Mouse (Mus musculus): ENCODE measurements at regions not wholly inside any gene's neighbourhood (a gene's known extent, or its start where the extent isn't known, plus 50 kb on each side); places are given as distances from the start of the nearest gene placed in this dataset.
"Not testable (repeated sequence)": the region's sequence is repeated elsewhere in the genome, so short reads cannot be mapped to it uniquely, and the experiment has no call there.

DNA sequence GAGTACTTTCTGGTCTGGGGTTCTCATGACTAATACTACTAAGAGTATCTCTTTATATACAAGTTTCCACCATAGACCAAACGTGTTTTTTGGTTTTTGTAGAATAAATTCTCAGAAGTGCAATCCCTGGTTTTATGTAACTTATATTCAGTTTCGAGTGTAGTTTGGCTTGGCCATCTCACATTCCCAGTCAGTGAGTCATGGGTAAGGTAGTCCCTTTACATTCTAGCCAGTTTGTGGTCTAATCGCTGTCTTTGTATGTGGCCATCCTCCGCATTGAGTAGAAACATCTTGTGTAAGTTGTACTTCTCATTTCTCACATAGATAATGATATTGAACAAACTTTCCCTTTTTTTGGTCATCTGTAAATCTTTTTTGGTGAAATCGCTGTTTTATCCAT lies 88.3 kb downstream of the Anxa5 start:
- ATAC-seq (ENCODE audit: insufficient number of reproducible peaks, insufficient read depth, low FRiP score, low read depth): no peak
- Histone ChIP-seq H3K4me3 (ENCODE audit: low read depth, low read length) (no peak overlapping the region), H3K9ac (replicated peaks; ENCODE audit: low read depth, low read length) (no peak overlapping the region), H3K27ac (ENCODE audit: low read length) (no peak overlapping the region), H3K4me2 (replicated peaks; ENCODE audit: low read depth, low read length) (no peak overlapping the region), H3K36me3 (ENCODE audit: control insufficient read depth, insufficient read depth, low read length) (no peaks in the 10 kb centered on the region), H3K4me1 (ENCODE audit: control insufficient read depth, insufficient read depth, low read length) (no peaks in the 10 kb centered on the region), H3K9me3 (ENCODE audit: control insufficient read depth, low read depth, low read length) (no peaks in the 10 kb centered on the region), H3K27me3 (ENCODE audit: control insufficient read depth, insufficient read depth, low read length) (no peaks in the 10 kb centered on the region)
- 88% methylated on average over 5 of the region's 5 CpGs for WGBS

GRCm38 (mm10) chr3:36383438-36383945 lies 92.2 kb downstream of the Anxa5 start:
- H3K36me3 ChIP-seq (ENCODE audit: control insufficient read depth, insufficient read depth, low read length): no peaks in the 10 kb centered on the region
- WGBS: 88% methylated on average over 4 of the region's 4 CpGs
- H3K4me3 ChIP-seq (ENCODE audit: low read depth, low read length): no peak overlapping the region
- H3K4me2 ChIP-seq (replicated peaks; ENCODE audit: low read depth, low read length): no peak overlapping the region
- no peaks in the 10 kb centered on the region for H3K4me1 ChIP-seq (ENCODE audit: control insufficient read depth, insufficient read depth, low read length)
- no peaks in the 10 kb centered on the region for H3K27me3 ChIP-seq (ENCODE audit: control insufficient read depth, insufficient read depth, low read length)
- no peak overlapping the region for H3K27ac ChIP-seq (ENCODE audit: low read length)
- no peak overlapping the region for H3K9ac ChIP-seq (replicated peaks; ENCODE audit: low read depth, low read length)
- H3K9me3 ChIP-seq (ENCODE audit: control insufficient read depth, low read depth, low read length): no peaks in the 10 kb centered on the region
- ATAC-seq (ENCODE audit: insufficient number of reproducible peaks, insufficient read depth, low FRiP score, low read depth): no peak

GRCm38 (mm10) chr3:36381621-36382193 lies 94.0 kb downstream of the Anxa5 start:
- no peak overlapping the region for H3K9ac ChIP-seq (replicated peaks; ENCODE audit: low read depth, low read length)
- no peak overlapping the region for H3K4me2 ChIP-seq (replicated peaks; ENCODE audit: low read depth, low read length)
- no peak overlapping the region for H3K27ac ChIP-seq (ENCODE audit: low read length)
- H3K27me3 ChIP-seq (ENCODE audit: control insufficient read depth, insufficient read depth, low read length): no peaks in the 10 kb centered on the region
- WGBS: 79% methylated on average over 5 of the region's 5 CpGs
- H3K4me3 ChIP-seq (ENCODE audit: low read depth, low read length): no peak overlapping the region
- H3K36me3 ChIP-seq (ENCODE audit: control insufficient read depth, insufficient read depth, low read length): no peaks in the 10 kb centered on the region
- H3K9me3 ChIP-seq (ENCODE audit: control insufficient read depth, low read depth, low read length): no peaks in the 10 kb centered on the region
- ATAC-seq (ENCODE audit: insufficient number of reproducible peaks, insufficient read depth, low FRiP score, low read depth): no peak
- H3K4me1 ChIP-seq (ENCODE audit: control insufficient read depth, insufficient read depth, low read length): no peaks in the 10 kb centered on the region

GRCm38 (mm10) chr3:36375722-36376121 lies 100.0 kb downstream of the Anxa5 start:
- Histone ChIP-seq H3K27ac (ENCODE audit: low read length) (no peak overlapping the region), H3K36me3 (ENCODE audit: control insufficient read depth, insufficient read depth, low read length) (no peaks in the 10 kb centered on the region), H3K4me3 (ENCODE audit: low read depth, low read length) (no peak overlapping the region), H3K9ac (replicated peaks; ENCODE audit: low read depth, low read length) (no peak overlapping the region), H3K9me3 (ENCODE audit: control insufficient read depth, low read depth, low read length) (no peaks in the 10 kb centered on the region), H3K27me3 (ENCODE audit: control insufficient read depth, insufficient read depth, low read length) (no peaks in the 10 kb centered on the region), H3K4me2 (replicated peaks; ENCODE audit: low read depth, low read length) (no peak overlapping the region), H3K4me1 (ENCODE audit: control insufficient read depth, insufficient read depth, low read length) (no peaks in the 10 kb centered on the region)
- no peak for ATAC-seq (ENCODE audit: insufficient number of reproducible peaks, insufficient read depth, low FRiP score, low read depth)
- 86% methylated on average over 2 of the region's 2 CpGs for WGBS

GRCm38 (mm10) chr3:36374939-36375338 lies 100.8 kb downstream of the Anxa5 start:
- ATAC-seq (ENCODE audit: insufficient number of reproducible peaks, insufficient read depth, low FRiP score, low read depth): no peak
- Histone ChIP-seq H3K27ac (ENCODE audit: low read length) (no peak overlapping the region), H3K36me3 (ENCODE audit: control insufficient read depth, insufficient read depth, low read length) (no peaks in the 10 kb centered on the region), H3K9ac (replicated peaks; ENCODE audit: low read depth, low read length) (no peak overlapping the region), H3K4me3 (ENCODE audit: low read depth, low read length) (no peak overlapping the region), H3K9me3 (ENCODE audit: control insufficient read depth, low read depth, low read length) (no peaks in the 10 kb centered on the region), H3K4me2 (replicated peaks; ENCODE audit: low read depth, low read length) (no peak overlapping the region), H3K27me3 (ENCODE audit: control insufficient read depth, insufficient read depth, low read length) (no peaks in the 10 kb centered on the region), H3K4me1 (ENCODE audit: control insufficient read depth, insufficient read depth, low read length) (no peaks in the 10 kb centered on the region)
- 66% methylated on average over 5 of the region's 5 CpGs for WGBS

GRCm38 (mm10) chr3:36360933-36361332 lies 114.8 kb downstream of the Anxa5 start:
- H3K9me3 ChIP-seq (ENCODE audit: control insufficient read depth, low read depth, low read length): no peaks in the 10 kb centered on the region
- no peak overlapping the region for H3K9ac ChIP-seq (replicated peaks; ENCODE audit: low read depth, low read length)
- H3K27ac ChIP-seq (ENCODE audit: low read length): no peak overlapping the region
- no peak overlapping the region for H3K4me3 ChIP-seq (ENCODE audit: low read depth, low read length)
- no peak overlapping the region for H3K4me2 ChIP-seq (replicated peaks; ENCODE audit: low read depth, low read length)
- no peak for ATAC-seq (ENCODE audit: insufficient number of reproducible peaks, insufficient read depth, low FRiP score, low read depth)
- no peaks in the 10 kb centered on the region for H3K36me3 ChIP-seq (ENCODE audit: control insufficient read depth, insufficient read depth, low read length)
- no peaks in the 10 kb centered on the region for H3K4me1 ChIP-seq (ENCODE audit: control insufficient read depth, insufficient read depth, low read length)
- 50% methylated on average over 6 of the region's 6 CpGs for WGBS
- H3K27me3 ChIP-seq (ENCODE audit: control insufficient read depth, insufficient read depth, low read length): no peaks in the 10 kb centered on the region

DNA sequence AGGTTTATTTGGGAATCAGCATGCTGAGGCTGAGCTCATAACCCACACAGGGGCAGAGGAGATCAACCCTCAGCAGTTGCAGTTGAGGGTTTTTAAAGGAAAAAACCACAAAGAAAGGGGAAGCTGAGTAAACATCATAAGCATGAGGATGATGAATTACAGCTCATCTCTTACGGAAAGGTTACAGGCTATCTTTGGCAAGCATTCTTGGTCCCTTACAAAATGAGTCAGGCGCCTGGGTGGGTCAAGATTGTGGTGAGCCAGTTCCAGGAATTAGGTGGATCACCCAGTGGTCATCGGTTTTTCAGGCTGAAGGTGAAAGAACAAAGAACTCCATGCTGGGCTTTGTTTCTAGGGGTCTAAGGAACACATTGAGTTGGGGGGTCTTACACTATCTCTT lies 121.5 kb downstream of the Anxa5 start:
- H3K9ac ChIP-seq (replicated peaks; ENCODE audit: low read depth, low read length); H3K27me3 ChIP-seq (ENCODE audit: control insufficient read depth, insufficient read depth, low read length); H3K4me1 ChIP-seq (ENCODE audit: control insufficient read depth, insufficient read depth, low read length); H3K4me2 ChIP-seq (replicated peaks; ENCODE audit: low read depth, low read length); H3K27ac ChIP-seq (ENCODE audit: low read length); ATAC-seq (ENCODE audit: insufficient number of reproducible peaks, insufficient read depth, low FRiP score, low read depth); H3K4me3 ChIP-seq (ENCODE audit: low read depth, low read length); H3K9me3 ChIP-seq (ENCODE audit: control insufficient read depth, low read depth, low read length); H3K36me3 ChIP-seq (ENCODE audit: control insufficient read depth, insufficient read depth, low read length): not testable (repeated sequence)
- 87% methylated on average over 3 of the region's 3 CpGs for WGBS

DNA sequence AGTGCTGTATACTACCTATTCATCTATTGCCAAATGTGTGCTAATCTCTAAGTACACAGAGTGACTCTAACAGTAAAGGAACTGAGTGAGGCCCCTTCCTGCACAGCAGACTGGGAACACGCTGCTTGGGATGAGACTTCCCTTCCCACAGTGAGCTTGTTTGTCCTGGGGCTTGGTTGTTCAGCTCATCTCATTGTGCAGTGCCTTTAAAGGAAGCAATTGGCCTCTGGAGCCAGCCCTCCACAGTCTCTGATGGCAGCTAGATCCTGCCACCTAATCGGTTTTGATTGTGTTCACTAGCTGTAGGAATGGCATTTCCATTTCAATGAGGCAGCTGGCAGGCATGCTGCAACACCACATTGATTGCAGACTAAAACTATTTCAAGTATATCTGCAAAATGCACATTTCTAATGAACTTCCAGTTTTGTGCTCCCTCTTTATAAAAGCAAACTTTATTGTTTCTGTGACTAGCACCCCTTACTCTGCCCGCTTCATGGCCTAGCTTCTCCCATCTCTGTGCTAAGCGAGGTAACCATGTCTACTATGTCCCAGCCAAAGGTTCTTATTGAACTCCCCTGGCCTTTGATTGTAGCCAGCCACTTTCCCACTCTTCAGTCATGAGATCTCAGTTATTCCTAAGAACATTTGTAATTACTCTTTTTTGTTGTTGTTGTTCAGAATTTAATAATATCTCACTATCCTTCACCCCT lies 123.5 kb downstream of the Anxa5 start:
- Histone ChIP-seq H3K4me3 (ENCODE audit: low read depth, low read length) (no peak overlapping the region), H3K9me3 (ENCODE audit: control insufficient read depth, low read depth, low read length) (no peaks in the 10 kb centered on the region), H3K4me1 (ENCODE audit: control insufficient read depth, insufficient read depth, low read length) (no peaks in the 10 kb centered on the region), H3K27me3 (ENCODE audit: control insufficient read depth, insufficient read depth, low read length) (no peaks in the 10 kb centered on the region), H3K36me3 (ENCODE audit: control insufficient read depth, insufficient read depth, low read length) (no peaks in the 10 kb centered on the region), H3K9ac (replicated peaks; ENCODE audit: low read depth, low read length) (no peak overlapping the region), H3K4me2 (replicated peaks; ENCODE audit: low read depth, low read length) (no peak overlapping the region), H3K27ac (ENCODE audit: low read length) (no peak overlapping the region)
- WGBS: 56% methylated on average over 4 of the region's 4 CpGs
- ATAC-seq (ENCODE audit: insufficient number of reproducible peaks, insufficient read depth, low FRiP score, low read depth): no peak

DNA sequence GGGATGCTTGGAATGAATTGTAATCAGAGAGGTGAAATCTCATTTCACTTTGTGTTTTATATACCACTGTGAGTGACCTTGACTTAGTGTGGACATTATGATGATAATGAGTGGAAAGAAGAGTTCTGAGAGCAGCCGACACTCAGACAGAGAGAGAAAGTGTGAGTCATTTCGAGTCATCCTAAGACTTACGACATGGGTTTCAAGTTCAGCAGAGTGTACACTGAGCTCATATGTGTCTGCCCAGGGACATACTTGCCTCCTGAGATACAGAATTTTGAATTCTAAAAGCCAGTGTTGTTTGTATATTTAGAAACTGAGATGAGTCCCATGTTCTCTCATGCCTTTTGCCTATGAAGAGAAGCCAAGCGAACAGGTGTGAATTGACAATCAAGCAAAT lies 126.6 kb downstream of the Anxa5 start:
- Histone ChIP-seq H3K27me3 (ENCODE audit: control insufficient read depth, insufficient read depth, low read length) (no peaks in the 10 kb centered on the region), H3K27ac (ENCODE audit: low read length) (no peak overlapping the region), H3K4me2 (replicated peaks; ENCODE audit: low read depth, low read length) (no peak overlapping the region), H3K4me3 (ENCODE audit: low read depth, low read length) (no peak overlapping the region), H3K4me1 (ENCODE audit: control insufficient read depth, insufficient read depth, low read length) (no peaks in the 10 kb centered on the region), H3K36me3 (ENCODE audit: control insufficient read depth, insufficient read depth, low read length) (no peaks in the 10 kb centered on the region), H3K9me3 (ENCODE audit: control insufficient read depth, low read depth, low read length) (no peaks in the 10 kb centered on the region), H3K9ac (replicated peaks; ENCODE audit: low read depth, low read length) (no peak overlapping the region)
- no peak for ATAC-seq (ENCODE audit: insufficient number of reproducible peaks, insufficient read depth, low FRiP score, low read depth)
- 82% methylated on average over 4 of the region's 4 CpGs for WGBS
